Mouse (Mus musculus): ENCODE results near the gene Smim6. TPM values are rescaled to one million over a fixed set of nuclear protein-coding genes. Genes with fewer than 3 reads are reported as not detected.

Gene Smim6
- total RNA-seq, 1 experiment, result 0.45 TPM

GRCm38 (mm10) chr11:115920110-115920818 is 8.4 kb downstream of the Smim6 start:
- Histone ChIP-seq H3K4me1 (ENCODE audit: control insufficient read depth in 2 of 2, insufficient read depth in 2 of 2, low read length in 2 of 2, poor library complexity in 1 of 2) (no peaks in the 10 kb centered on the region; a peak in 1 of 4 replicates), H3K27ac (ENCODE audit: insufficient read depth, low read depth, low read length, poor library complexity, severe bottlenecking) (no peak overlapping the region), H3K4me3 (ENCODE audit: insufficient read depth in 1 of 2, low read depth in 1 of 2, low read length in 2 of 2, poor library complexity in 1 of 2, severe bottlenecking in 1 of 2) (no peak overlapping the region), H3K9me3 (ENCODE audit: control insufficient read depth, insufficient read depth, low read depth, low read length) (no peaks in the 10 kb centered on the region), H3K36me3 (ENCODE audit: control insufficient read depth, insufficient read depth, low read length, poor library complexity, severe bottlenecking) (peaks cover 18% of the 10 kb centered on the region), H3K9ac (ENCODE audit: insufficient read depth, low read depth, low read length, poor library complexity, severe bottlenecking) (no peak overlapping the region)
- in situ Hi-C loops (cut with MboI; ENCODE audit: low sequenced_read_pairs in 2 of 2, unreplicated experiment in 2 of 2), result no loop called here
- peak; percentile 56 for DNase-seq (ENCODE audit: low read depth, low spot score)
- no peak for TF ChIP-seq ZC3H11A (IDR thresholded peaks at IDR 0.05; ENCODE audit: borderline replicate concordance, low read depth, low read length)
- no peak for TF ChIP-seq HCFC1 (IDR thresholded peaks at IDR 0.05; ENCODE audit: borderline replicate concordance, insufficient read depth, low read length)
- no peak for TF ChIP-seq ZNF384 (IDR thresholded peaks at IDR 0.05; ENCODE audit: low read depth, low read length)
- TF ChIP-seq CHD2 (IDR thresholded peaks at IDR 0.05; ENCODE audit: low read depth, low read length), result no peak
- no peak for TF ChIP-seq MAFK (IDR thresholded peaks at IDR 0.05; ENCODE audit: insufficient read depth, low read depth, low read length)

- Histone ChIP-seq H3K36me3 (ENCODE audit: control insufficient read depth, insufficient read depth, low read length, poor library complexity, severe bottlenecking) (peaks cover 16% of the 10 kb centered on the region), H3K27ac (ENCODE audit: insufficient read depth, low read depth, low read length, poor library complexity, severe bottlenecking) (no peak overlapping the region), H3K4me3 (ENCODE audit: insufficient read depth in 1 of 2, low read depth in 1 of 2, low read length in 2 of 2, poor library complexity in 1 of 2, severe bottlenecking in 1 of 2) (no peak overlapping the region), H3K9ac (ENCODE audit: insufficient read depth, low read depth, low read length, poor library complexity, severe bottlenecking) (no peak overlapping the region), H3K9me3 (ENCODE audit: control insufficient read depth, insufficient read depth, low read depth, low read length) (no peaks in the 10 kb centered on the region), H3K4me1 (ENCODE audit: control insufficient read depth in 2 of 2, insufficient read depth in 2 of 2, low read length in 2 of 2, poor library complexity in 1 of 2) (no peaks in the 10 kb centered on the region)
- in situ Hi-C loops (cut with MboI; ENCODE audit: low sequenced_read_pairs in 2 of 2, unreplicated experiment in 2 of 2), result no loop called here
- DNase-seq (ENCODE audit: low read depth, low spot score), result no peak
- no peak for TF ChIP-seq CHD2 (IDR thresholded peaks at IDR 0.05; ENCODE audit: low read depth, low read length)
Measured at GRCm38 (mm10) chr11:115921986-115922385, 10.2 kb downstream of the Smim6 start.

DNA sequence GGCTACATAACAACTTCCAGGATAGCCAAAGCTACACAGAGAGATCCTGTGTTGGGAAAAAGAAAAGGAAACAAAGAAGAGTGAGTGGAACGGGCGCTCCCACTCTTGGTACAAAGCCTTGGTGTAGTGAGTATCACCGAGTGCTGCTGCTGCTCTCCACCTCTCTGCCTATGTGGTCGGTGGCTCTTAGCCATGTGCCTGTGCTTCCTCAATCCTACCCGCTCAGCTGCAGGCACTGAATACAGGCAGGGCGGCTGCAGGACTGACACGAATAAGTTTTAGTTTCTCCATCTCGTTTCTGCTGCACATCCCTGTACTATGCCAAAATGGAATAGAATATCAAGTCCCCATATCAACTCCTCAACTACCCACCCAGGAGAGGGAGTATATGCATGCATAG is 17.2 kb downstream of the Smim6 start:
- Histone ChIP-seq H3K27ac (ENCODE audit: insufficient read depth, low read depth, low read length, poor library complexity, severe bottlenecking) (no peak overlapping the region), H3K4me3 (ENCODE audit: insufficient read depth in 1 of 2, low read depth in 1 of 2, low read length in 2 of 2, poor library complexity in 1 of 2, severe bottlenecking in 1 of 2) (no peak overlapping the region), H3K9me3 (ENCODE audit: control insufficient read depth, insufficient read depth, low read depth, low read length) (no peaks in the 10 kb centered on the region), H3K9ac (ENCODE audit: insufficient read depth, low read depth, low read length, poor library complexity, severe bottlenecking) (no peak overlapping the region), H3K36me3 (ENCODE audit: control insufficient read depth, insufficient read depth, low read length, poor library complexity, severe bottlenecking) (peaks cover 17% of the 10 kb centered on the region), H3K4me1 (ENCODE audit: control insufficient read depth in 2 of 2, insufficient read depth in 2 of 2, low read length in 2 of 2, poor library complexity in 1 of 2) (0 out of 4 replicates have a peak, but pooled peaks cover 0 to 2% of the 10 kb centered on the region in 2 experiments)
- TF ChIP-seq HCFC1 (IDR thresholded peaks at IDR 0.05; ENCODE audit: borderline replicate concordance, insufficient read depth, low read length) (no peak), MAFK (IDR thresholded peaks at IDR 0.05; ENCODE audit: insufficient read depth, low read depth, low read length) (no peak), CHD2 (IDR thresholded peaks at IDR 0.05; ENCODE audit: low read depth, low read length) (no peak), ZC3H11A (IDR thresholded peaks at IDR 0.05; ENCODE audit: borderline replicate concordance, low read depth, low read length) (no peak), ZNF384 (IDR thresholded peaks at IDR 0.05; ENCODE audit: low read depth, low read length) (no peak)
- in situ Hi-C loops (cut with MboI; ENCODE audit: low sequenced_read_pairs in 2 of 2, unreplicated experiment in 2 of 2), result no loop called here
- DNase-seq (ENCODE audit: low read depth, low spot score), result no peak

DNA sequence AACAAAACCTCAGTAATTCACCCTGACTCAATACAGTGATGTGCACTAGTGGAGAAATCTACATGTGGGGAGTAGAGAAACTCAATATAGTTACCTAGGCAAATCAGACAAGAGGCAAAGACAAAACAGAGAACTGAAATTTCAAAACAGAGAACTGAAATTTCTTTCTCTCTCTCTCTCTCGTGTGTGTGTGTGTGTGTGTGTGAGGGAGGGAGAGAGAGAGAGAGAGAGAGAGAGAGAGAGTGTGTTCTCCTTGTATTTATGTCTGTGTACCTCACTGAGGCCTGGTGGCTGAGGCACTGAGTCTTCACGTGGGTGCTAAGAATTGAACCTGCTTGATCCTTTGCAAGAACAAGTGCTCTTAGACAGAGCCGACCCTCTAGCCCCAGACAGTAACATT is 18.0 kb downstream of the Smim6 start:
- in situ Hi-C loops (cut with MboI; ENCODE audit: low sequenced_read_pairs in 2 of 2, unreplicated experiment in 2 of 2), result no loop called here
- TF ChIP-seq CHD2 (IDR thresholded peaks at IDR 0.05; ENCODE audit: low read depth, low read length), result no peak
- no peak for TF ChIP-seq HCFC1 (IDR thresholded peaks at IDR 0.05; ENCODE audit: borderline replicate concordance, insufficient read depth, low read length)
- H3K9ac ChIP-seq (ENCODE audit: insufficient read depth, low read depth, low read length, poor library complexity, severe bottlenecking), result no peak overlapping the region
- DNase-seq (ENCODE audit: low read depth, low spot score), result no peak
- H3K36me3 ChIP-seq (ENCODE audit: control insufficient read depth, insufficient read depth, low read length, poor library complexity, severe bottlenecking), result peaks cover 17% of the 10 kb centered on the region
- H3K9me3 ChIP-seq (ENCODE audit: control insufficient read depth, insufficient read depth, low read depth, low read length), result no peaks in the 10 kb centered on the region
- H3K4me1 ChIP-seq (ENCODE audit: control insufficient read depth in 2 of 2, insufficient read depth in 2 of 2, low read length in 2 of 2, poor library complexity in 1 of 2), result 0 out of 4 replicates have a peak, but pooled peaks cover 0 to 5% of the 10 kb centered on the region in 2 experiments
- no peak overlapping the region for H3K4me3 ChIP-seq (ENCODE audit: insufficient read depth in 1 of 2, low read depth in 1 of 2, low read length in 2 of 2, poor library complexity in 1 of 2, severe bottlenecking in 1 of 2)
- H3K27ac ChIP-seq (ENCODE audit: insufficient read depth, low read depth, low read length, poor library complexity, severe bottlenecking), result no peak overlapping the region

- TF ChIP-seq CHD2 (IDR thresholded peaks at IDR 0.05; ENCODE audit: low read depth, low read length), result no peak
- no peak overlapping the region for H3K9ac ChIP-seq (ENCODE audit: insufficient read depth, low read depth, low read length, poor library complexity, severe bottlenecking)
- in situ Hi-C loops (cut with MboI; ENCODE audit: low sequenced_read_pairs in 2 of 2, unreplicated experiment in 2 of 2), result no loop called here
Measured at GRCm38 (mm10) chr11:115931235-115931634, 19.4 kb downstream of the Smim6 start.

More at GRCm38 (mm10) chr11:115931235-115931634, 19.4 kb downstream of the Smim6 start:
- no peak overlapping the region for H3K27ac ChIP-seq (ENCODE audit: insufficient read depth, low read depth, low read length, poor library complexity, severe bottlenecking)
- H3K36me3 ChIP-seq (ENCODE audit: control insufficient read depth, insufficient read depth, low read length, poor library complexity, severe bottlenecking), result peaks cover 13% of the 10 kb centered on the region
- no peak for DNase-seq (ENCODE audit: low read depth, low spot score)
- 0 out of 4 replicates have a peak, but pooled peaks cover 0 to 7% of the 10 kb centered on the region in 2 experiments for H3K4me1 ChIP-seq (ENCODE audit: control insufficient read depth in 2 of 2, insufficient read depth in 2 of 2, low read length in 2 of 2, poor library complexity in 1 of 2)
- H3K9me3 ChIP-seq (ENCODE audit: control insufficient read depth, insufficient read depth, low read depth, low read length), result no peaks in the 10 kb centered on the region
- no peak overlapping the region for H3K4me3 ChIP-seq (ENCODE audit: insufficient read depth in 1 of 2, low read depth in 1 of 2, low read length in 2 of 2, poor library complexity in 1 of 2, severe bottlenecking in 1 of 2)
